Mouse (Mus musculus): ENCODE measurements around the gene Gart. TPM values are rescaled to one million over a fixed set of nuclear protein-coding genes. Genes with fewer than 3 reads are reported as not detected.

Gene Gart
- polyA plus RNA-seq, 1 experiment: 26.4 TPM

DNA sequence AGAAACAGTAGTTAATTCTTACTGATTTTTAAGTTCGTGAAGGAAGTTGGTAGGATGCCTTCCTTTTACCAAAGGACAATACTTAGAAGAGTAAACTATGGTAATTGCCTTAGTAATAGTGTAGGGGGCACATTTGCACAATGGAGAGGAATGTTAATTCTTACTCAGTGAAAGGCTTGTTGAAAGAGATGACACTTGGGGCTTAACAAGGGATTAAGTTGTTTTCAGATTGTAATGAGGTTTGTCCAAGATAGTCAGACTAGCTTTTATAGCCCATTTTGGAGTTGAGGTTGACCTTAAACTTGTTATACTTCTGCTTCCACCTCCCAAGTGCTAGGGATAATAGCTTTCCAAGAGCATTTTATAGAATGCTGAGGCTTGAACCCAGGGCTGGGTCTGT is 14.6 kb upstream of the Gart start:
- DNase-seq (ENCODE audit: low read depth in 1 of 2, low spot score in 2 of 2): no peak
- WGBS: 90% methylated on average over 1 of the region's 1 CpGs
- Histone ChIP-seq H3K27me3 (ENCODE audit: control insufficient read depth, insufficient read depth, low read length) (no peaks in the 10 kb centered on the region), H3K27ac (ENCODE audit: insufficient read depth, low read length) (no peak overlapping the region), H3K4me1 (ENCODE audit: control insufficient read depth, insufficient read depth, insufficient read length) (no peaks in the 10 kb centered on the region; the same call in 1 of the 2 replicates), H3K4me3 (ENCODE audit: extremely low read depth, insufficient read depth, insufficient read length) (no peak overlapping the region), H3K36me3 (ENCODE audit: control insufficient read depth, insufficient read depth, low read length) (peaks cover 66% of the 10 kb centered on the region)
- no peak for TF ChIP-seq CTCF (IDR thresholded peaks at IDR 0.05; ENCODE audit: extremely low read depth, insufficient read depth, insufficient read length, insufficient replicate concordance)
- no peak for TF ChIP-seq POLR2A (IDR thresholded peaks at IDR 0.05; ENCODE audit: low read depth, low read length)

DNA sequence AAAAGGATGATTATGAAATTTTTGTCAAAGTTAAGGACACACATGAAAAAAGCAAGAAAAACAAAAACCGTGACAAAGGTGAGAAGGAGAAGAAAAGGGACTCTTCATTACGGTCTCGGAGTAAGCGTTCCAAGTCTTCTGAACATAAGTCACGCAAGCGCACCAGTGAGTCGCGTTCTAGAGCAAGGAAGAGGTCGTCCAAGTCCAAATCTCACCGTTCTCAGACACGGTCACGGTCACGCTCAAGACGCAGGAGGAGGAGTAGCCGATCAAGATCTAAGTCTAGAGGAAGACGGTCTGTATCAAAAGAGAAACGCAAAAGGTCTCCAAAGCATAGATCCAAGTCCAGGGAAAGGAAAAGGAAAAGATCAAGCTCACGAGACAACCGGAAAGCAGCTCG is 13.0 kb upstream of the Gart start:
- no peak for DNase-seq (ENCODE audit: low read depth in 1 of 2, low spot score in 2 of 2)
- Histone ChIP-seq H3K27me3 (ENCODE audit: control insufficient read depth, insufficient read depth, low read length) (no peaks in the 10 kb centered on the region), H3K36me3 (ENCODE audit: control insufficient read depth, insufficient read depth, low read length) (peaks cover 72% of the 10 kb centered on the region), H3K27ac (ENCODE audit: insufficient read depth, low read length) (no peak overlapping the region), H3K4me3 (ENCODE audit: extremely low read depth, insufficient read depth, insufficient read length) (no peak overlapping the region), H3K4me1 (ENCODE audit: control insufficient read depth, insufficient read depth, insufficient read length) (no peaks in the 10 kb centered on the region; the same call in 1 of the 2 replicates)
- no peak for TF ChIP-seq CTCF (IDR thresholded peaks at IDR 0.05; ENCODE audit: extremely low read depth, insufficient read depth, insufficient read length, insufficient replicate concordance)
- TF ChIP-seq POLR2A (IDR thresholded peaks at IDR 0.05; ENCODE audit: low read depth, low read length): no peak
- WGBS: 98% methylated on average over 20 of the region's 20 CpGs

DNA sequence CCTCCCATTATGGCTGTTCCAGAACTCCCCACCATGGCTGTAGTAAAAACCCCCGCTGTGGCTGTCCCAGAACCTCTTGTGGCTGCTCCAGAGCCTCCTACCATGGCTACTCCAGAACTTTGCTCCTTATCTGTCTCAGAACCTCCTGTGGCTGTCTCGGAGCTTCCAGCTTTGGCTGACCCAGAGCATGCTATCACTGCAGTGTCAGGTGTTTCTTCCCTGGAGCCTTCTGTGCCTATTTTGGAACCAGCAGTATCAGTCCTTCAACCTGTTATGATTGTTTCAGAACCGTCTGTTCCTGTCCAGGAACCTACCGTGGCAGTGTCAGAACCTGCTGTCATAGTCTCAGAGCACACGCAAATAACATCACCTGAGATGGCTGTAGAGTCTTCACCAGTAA is 11.7 kb upstream of the Gart start:
- Histone ChIP-seq H3K4me3 (ENCODE audit: extremely low read depth, insufficient read depth, insufficient read length) (no peak overlapping the region), H3K27me3 (ENCODE audit: control insufficient read depth, insufficient read depth, low read length) (no peaks in the 10 kb centered on the region), H3K4me1 (ENCODE audit: control insufficient read depth, insufficient read depth, insufficient read length) (no peaks in the 10 kb centered on the region; the same call in 1 of the 2 replicates), H3K36me3 (ENCODE audit: control insufficient read depth, insufficient read depth, low read length) (peaks cover 71% of the 10 kb centered on the region), H3K27ac (ENCODE audit: insufficient read depth, low read length) (no peak overlapping the region)
- WGBS: 94% methylated on average over 5 of the region's 5 CpGs
- no peak for DNase-seq (ENCODE audit: low read depth in 1 of 2, low spot score in 2 of 2)
- TF ChIP-seq CTCF (IDR thresholded peaks at IDR 0.05; ENCODE audit: extremely low read depth, insufficient read depth, insufficient read length, insufficient replicate concordance) (no peak), POLR2A (IDR thresholded peaks at IDR 0.05; ENCODE audit: low read depth, low read length) (no peak)

DNA sequence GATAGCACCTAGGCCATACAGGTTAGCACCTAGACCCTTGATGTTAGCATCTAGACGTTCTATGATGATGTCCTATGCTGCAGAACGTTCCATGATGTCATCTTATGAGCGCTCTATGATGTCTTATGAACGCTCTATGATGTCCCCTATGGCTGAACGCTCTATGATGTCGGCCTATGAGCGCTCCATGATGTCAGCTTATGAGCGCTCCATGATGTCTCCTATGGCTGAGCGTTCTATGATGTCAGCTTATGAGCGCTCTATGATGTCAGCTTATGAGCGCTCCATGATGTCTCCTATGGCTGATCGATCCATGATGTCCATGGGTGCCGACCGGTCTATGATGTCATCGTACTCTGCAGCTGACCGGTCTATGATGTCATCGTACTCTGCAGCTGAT is 10.5 kb upstream of the Gart start:
- Histone ChIP-seq H3K27me3 (ENCODE audit: control insufficient read depth, insufficient read depth, low read length) (no peaks in the 10 kb centered on the region), H3K27ac (ENCODE audit: insufficient read depth, low read length) (no peak overlapping the region), H3K4me1 (ENCODE audit: control insufficient read depth, insufficient read depth, insufficient read length) (no peaks in the 10 kb centered on the region; the same call in 1 of the 2 replicates), H3K36me3 (ENCODE audit: control insufficient read depth, insufficient read depth, low read length) (peaks cover 68% of the 10 kb centered on the region), H3K4me3 (ENCODE audit: extremely low read depth, insufficient read depth, insufficient read length) (no peak overlapping the region)
- no peak for TF ChIP-seq POLR2A (IDR thresholded peaks at IDR 0.05; ENCODE audit: low read depth, low read length)
- TF ChIP-seq CTCF (IDR thresholded peaks at IDR 0.05; ENCODE audit: extremely low read depth, insufficient read depth, insufficient read length, insufficient replicate concordance): no peak
- WGBS: 98% methylated on average over 17 of the region's 17 CpGs
- DNase-seq (ENCODE audit: low read depth in 1 of 2, low spot score in 2 of 2): no peak

DNA sequence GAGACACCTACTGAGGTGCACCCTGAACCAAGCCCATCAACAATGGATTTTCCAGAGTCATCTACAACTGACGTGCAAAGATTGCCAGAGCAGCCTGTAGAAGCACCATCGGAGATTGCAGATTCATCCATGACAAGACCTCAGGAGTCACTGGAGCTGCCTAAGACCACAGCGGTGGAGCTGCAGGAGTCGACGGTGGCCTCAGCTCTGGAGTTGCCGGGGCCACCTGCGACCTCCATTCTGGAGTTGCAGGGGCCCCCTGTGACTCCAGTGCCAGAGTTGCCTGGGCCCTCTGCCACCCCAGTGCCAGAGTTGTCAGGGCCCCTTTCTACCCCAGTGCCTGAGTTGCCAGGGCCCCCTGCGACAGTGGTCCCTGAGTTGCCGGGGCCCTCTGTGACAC is 8.5 kb upstream of the Gart start:
- no peak for DNase-seq (ENCODE audit: low read depth in 1 of 2, low spot score in 2 of 2)
- Histone ChIP-seq H3K4me1 (ENCODE audit: control insufficient read depth, insufficient read depth, insufficient read length) (no peaks in the 10 kb centered on the region; the same call in 1 of the 2 replicates), H3K36me3 (ENCODE audit: control insufficient read depth, insufficient read depth, low read length) (peaks cover 65% of the 10 kb centered on the region), H3K27ac (ENCODE audit: insufficient read depth, low read length) (no peak overlapping the region), H3K4me3 (ENCODE audit: extremely low read depth, insufficient read depth, insufficient read length) (no peak overlapping the region), H3K27me3 (ENCODE audit: control insufficient read depth, insufficient read depth, low read length) (no peaks in the 10 kb centered on the region)
- 99% methylated on average over 9 of the region's 9 CpGs for WGBS
- TF ChIP-seq POLR2A (IDR thresholded peaks at IDR 0.05; ENCODE audit: low read depth, low read length): no peak
- TF ChIP-seq CTCF (IDR thresholded peaks at IDR 0.05; ENCODE audit: extremely low read depth, insufficient read depth, insufficient read length, insufficient replicate concordance): no peak

DNA sequence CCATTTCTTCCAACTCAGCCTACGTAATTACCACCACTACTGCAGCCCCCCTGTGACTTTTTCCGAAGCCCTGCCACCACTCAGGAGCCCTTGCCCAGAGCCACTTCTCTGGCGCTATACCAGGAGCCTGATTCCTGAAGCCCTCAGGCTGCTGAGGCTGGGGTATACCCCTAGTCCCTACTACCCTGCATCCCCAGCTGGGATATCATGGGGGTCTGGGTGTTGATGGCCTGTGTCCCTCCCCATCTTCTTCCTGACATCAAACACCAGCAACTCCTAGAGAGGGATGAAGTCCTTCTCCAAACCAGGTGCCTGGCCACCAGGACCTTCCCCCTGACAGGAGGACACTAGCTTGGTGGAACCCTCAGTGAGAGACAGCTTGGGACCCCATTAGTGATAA is 5.4 kb upstream of the Gart start:
- no peak for DNase-seq (ENCODE audit: low read depth in 1 of 2, low spot score in 2 of 2)
- no peak for TF ChIP-seq POLR2A (IDR thresholded peaks at IDR 0.05; ENCODE audit: low read depth, low read length)
- TF ChIP-seq CTCF (IDR thresholded peaks at IDR 0.05; ENCODE audit: extremely low read depth, insufficient read depth, insufficient read length, insufficient replicate concordance): no peak
- 92% methylated on average over 3 of the region's 3 CpGs for WGBS
- Histone ChIP-seq H3K4me3 (ENCODE audit: extremely low read depth, insufficient read depth, insufficient read length) (no peak overlapping the region), H3K4me1 (ENCODE audit: control insufficient read depth, insufficient read depth, insufficient read length) (peaks cover 6% of the 10 kb centered on the region), H3K36me3 (ENCODE audit: control insufficient read depth, insufficient read depth, low read length) (peaks cover 38% of the 10 kb centered on the region), H3K27me3 (ENCODE audit: control insufficient read depth, insufficient read depth, low read length) (no peaks in the 10 kb centered on the region), H3K27ac (ENCODE audit: insufficient read depth, low read length) (no peak overlapping the region)

DNA sequence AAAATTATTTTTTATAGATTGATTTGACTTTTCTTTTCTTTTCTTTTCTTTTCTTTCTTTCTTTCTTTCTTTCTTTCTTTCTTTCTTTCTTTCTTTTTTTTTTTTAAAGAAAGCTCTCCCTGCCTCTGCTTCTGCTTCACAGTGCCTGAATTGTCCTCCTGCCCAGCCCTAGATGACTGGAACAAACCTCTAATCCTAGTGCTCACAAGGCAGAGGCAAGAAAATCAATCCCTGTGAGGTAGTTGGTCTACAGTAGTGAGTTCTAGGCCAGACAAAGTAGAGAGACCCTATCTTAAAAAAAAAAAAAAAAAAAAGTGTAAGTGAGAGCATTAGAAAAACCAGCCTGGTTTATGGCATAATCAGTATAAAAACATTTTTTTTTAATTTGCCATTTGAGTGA is 3.0 kb upstream of the Gart start:
- no peak overlapping the region for H3K4me3 ChIP-seq (ENCODE audit: extremely low read depth, insufficient read depth, insufficient read length)
- TF ChIP-seq CTCF (IDR thresholded peaks at IDR 0.05; ENCODE audit: extremely low read depth, insufficient read depth, insufficient read length, insufficient replicate concordance) (no peak), POLR2A (IDR thresholded peaks at IDR 0.05; ENCODE audit: low read depth, low read length) (no peak)
- peaks cover 15% of the 10 kb centered on the region for H3K36me3 ChIP-seq (ENCODE audit: control insufficient read depth, insufficient read depth, low read length)
- no peak for DNase-seq (ENCODE audit: low read depth in 1 of 2, low spot score in 2 of 2)
- H3K27me3 ChIP-seq (ENCODE audit: control insufficient read depth, insufficient read depth, low read length): no peaks in the 10 kb centered on the region
- H3K27ac ChIP-seq (ENCODE audit: insufficient read depth, low read length): no peak overlapping the region
- H3K4me1 ChIP-seq (ENCODE audit: control insufficient read depth, insufficient read depth, insufficient read length): peaks cover 6% of the 10 kb centered on the region
